Mouse (Mus musculus): ENCODE data around the gene Kras. TPM values are rescaled to one million over a fixed set of nuclear protein-coding genes. Genes with fewer than 3 reads are reported as not detected.

The Kras gene
- polyA plus RNA-seq, 1 experiment = 2.9 TPM

DNA sequence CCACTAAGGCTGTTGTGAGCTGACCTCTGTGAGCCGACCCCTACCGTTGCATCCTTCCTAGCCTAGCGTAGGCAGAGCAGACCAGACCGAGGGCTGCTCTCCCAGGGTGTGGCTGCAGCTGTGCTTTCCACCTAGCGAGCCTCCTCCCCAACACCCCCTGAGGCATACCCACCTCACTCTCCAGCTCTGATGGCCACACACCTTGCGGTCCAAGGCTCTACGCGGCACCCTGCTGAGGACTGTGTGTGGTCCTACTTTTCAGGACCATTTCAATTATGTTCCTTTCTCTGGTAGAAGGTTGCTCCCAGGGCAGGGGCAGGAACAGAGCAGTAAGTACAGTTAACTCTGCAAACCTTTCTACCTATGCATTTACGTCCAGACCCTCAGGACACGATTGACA, 73.6 kb downstream of the Kras start:
- Histone ChIP-seq H3K27me3 (ENCODE audit: control insufficient read depth) (no peaks in the 10 kb centered on the region), H3K4me3 (replicated peaks) (no peak overlapping the region), H3K4me1 (ENCODE audit: control insufficient read depth) (peaks cover 5% of the 10 kb centered on the region), H3K9me3 (ENCODE audit: control insufficient read depth, low read length) (no peaks in the 10 kb centered on the region), H3K36me3 (ENCODE audit: control insufficient read depth) (peaks cover 5% of the 10 kb centered on the region)
- no peak for TF ChIP-seq TAL1 (IDR thresholded peaks at IDR 0.05; ENCODE audit: low read length)
- no peak for TF ChIP-seq GATA1 (IDR thresholded peaks at IDR 0.05; ENCODE audit: low read length)

DNA sequence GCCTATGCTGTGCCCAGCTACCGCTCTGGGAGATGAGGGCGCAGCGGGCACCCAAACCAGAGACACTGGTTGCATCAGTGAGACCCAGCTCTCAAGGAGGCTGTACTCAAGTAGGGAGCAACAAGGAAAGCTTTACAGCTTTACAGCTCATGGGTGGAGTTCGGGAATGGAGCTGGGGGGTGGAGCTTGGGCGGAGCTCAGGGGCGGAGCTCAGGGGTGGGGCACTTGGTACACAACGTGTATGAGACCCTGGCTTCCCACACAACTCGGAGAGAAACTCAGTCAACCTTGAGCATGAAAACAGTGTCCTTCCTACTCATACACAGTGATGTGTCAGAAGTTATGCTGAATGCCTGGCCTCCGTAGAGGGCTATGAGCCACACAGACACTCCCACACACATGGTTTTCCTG, 74.5 kb downstream of the Kras start:
- Histone ChIP-seq H3K27me3 (ENCODE audit: control insufficient read depth) (no peaks in the 10 kb centered on the region), H3K4me1 (ENCODE audit: control insufficient read depth) (peaks cover 5% of the 10 kb centered on the region), H3K36me3 (ENCODE audit: control insufficient read depth) (peaks cover 5% of the 10 kb centered on the region), H3K9me3 (ENCODE audit: control insufficient read depth, low read length) (no peaks in the 10 kb centered on the region), H3K4me3 (replicated peaks) (no peak overlapping the region)
- TF ChIP-seq TAL1 (IDR thresholded peaks at IDR 0.05; ENCODE audit: low read length) = no peak
- no peak for TF ChIP-seq GATA1 (IDR thresholded peaks at IDR 0.05; ENCODE audit: low read length)

DNA sequence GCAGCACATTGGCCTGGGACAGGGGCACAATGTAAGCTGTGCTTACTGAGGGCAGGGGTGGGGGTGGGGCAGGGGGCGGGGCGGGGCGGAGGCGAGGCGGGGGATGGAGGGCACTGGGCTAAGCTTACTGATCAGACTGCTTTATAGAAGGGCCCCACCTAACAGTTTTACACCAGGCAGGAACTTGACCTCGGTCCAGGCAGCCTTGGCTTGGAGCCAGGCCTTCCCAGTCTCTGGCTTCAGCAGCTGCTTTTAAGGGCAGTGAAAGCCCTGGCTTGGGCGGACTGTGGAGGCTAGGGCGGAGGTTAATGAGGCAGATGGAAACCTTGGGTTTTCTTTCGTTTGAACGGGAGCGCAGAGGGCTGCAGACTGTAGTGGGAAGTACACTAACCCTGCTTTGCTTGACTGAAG, 76.3 kb downstream of the Kras start:
- Histone ChIP-seq H3K36me3 (ENCODE audit: control insufficient read depth) (peaks cover 5% of the 10 kb centered on the region), H3K27me3 (ENCODE audit: control insufficient read depth) (no peaks in the 10 kb centered on the region), H3K9me3 (ENCODE audit: control insufficient read depth, low read length) (no peaks in the 10 kb centered on the region), H3K4me1 (ENCODE audit: control insufficient read depth) (peaks cover 5% of the 10 kb centered on the region), H3K4me3 (replicated peaks) (no peak overlapping the region)
- TF ChIP-seq GATA1 (IDR thresholded peaks at IDR 0.05; ENCODE audit: low read length) (no peak), TAL1 (IDR thresholded peaks at IDR 0.05; ENCODE audit: low read length) (no peak)

DNA sequence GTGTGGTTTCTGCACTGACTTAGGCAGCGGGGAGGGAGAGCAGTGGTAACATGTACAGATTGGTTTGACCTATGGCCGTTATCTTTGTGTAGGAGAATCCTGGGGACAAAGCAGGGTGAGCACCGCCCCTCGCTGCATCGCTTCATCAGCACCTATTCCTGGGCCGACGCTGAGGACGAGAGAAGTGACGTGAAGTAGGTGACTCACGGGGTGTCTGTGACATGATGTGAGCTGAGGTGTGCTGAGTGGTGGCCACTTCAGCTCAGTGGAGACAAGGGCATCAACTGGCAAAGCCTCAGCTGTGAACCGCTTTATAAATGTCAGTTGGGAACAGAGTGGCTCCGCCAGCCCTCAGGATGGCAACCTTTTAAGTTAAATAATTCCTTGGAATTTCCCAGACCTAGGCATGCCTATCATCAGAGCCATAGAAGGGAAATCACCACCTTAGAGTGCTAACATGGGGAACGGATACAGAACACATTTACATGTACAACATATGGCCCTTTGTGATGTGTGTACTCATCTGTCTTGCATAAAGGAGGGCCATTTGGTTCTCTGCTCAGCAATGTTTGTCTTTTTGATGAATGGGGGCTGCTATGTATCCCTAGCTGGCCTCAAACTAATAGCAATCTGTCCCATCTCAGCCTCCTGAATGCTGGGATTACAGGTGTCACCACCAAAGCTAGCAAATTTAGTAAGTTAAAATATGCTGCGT, 78.0 kb downstream of the Kras start:
- peaks cover 5% of the 10 kb centered on the region for H3K4me1 ChIP-seq (ENCODE audit: control insufficient read depth)
- no peak overlapping the region for H3K4me3 ChIP-seq (replicated peaks)
- peaks cover 5% of the 10 kb centered on the region for H3K36me3 ChIP-seq (ENCODE audit: control insufficient read depth)
- no peaks in the 10 kb centered on the region for H3K27me3 ChIP-seq (ENCODE audit: control insufficient read depth)
- no peak for TF ChIP-seq TAL1 (IDR thresholded peaks at IDR 0.05; ENCODE audit: low read length)
- no peak for TF ChIP-seq GATA1 (IDR thresholded peaks at IDR 0.05; ENCODE audit: low read length)
- no peaks in the 10 kb centered on the region for H3K9me3 ChIP-seq (ENCODE audit: control insufficient read depth, low read length)

Other genes starting within 250 kb of the Kras start
- 0.02 TPM in 1 of 2 replicates, not detected in the other for gene Bcat1, start 174.1 kb downstream of the Kras start, polyA plus RNA-seq (2012)
- gene Lrmp, start 134.6 kb downstream of the Kras start, polyA plus RNA-seq (2012) = 0.96 and 1.6 TPM in 2 replicates
- gene Casc1, start 39.2 kb downstream of the Kras start, polyA plus RNA-seq (2012) = 0.03 TPM in 1 of 2 replicates, not detected in the other
- 0.12 and 0.20 TPM in 2 replicates for gene Etfrf1, start 39.1 kb downstream of the Kras start, polyA plus RNA-seq (2012)